Mouse (Mus musculus) cerebellum, postnatal 25 days (tissue): ENCODE measurements around the gene Tshz3.

Experiments
- DNase-seq, 2 experiments: peaks; one replicate each; pipeline ENCODE4 v3.0.0; 2021; ENCODE audit warnings: mixed read lengths in 2 of 2

The Tshz3 gene

DNA sequence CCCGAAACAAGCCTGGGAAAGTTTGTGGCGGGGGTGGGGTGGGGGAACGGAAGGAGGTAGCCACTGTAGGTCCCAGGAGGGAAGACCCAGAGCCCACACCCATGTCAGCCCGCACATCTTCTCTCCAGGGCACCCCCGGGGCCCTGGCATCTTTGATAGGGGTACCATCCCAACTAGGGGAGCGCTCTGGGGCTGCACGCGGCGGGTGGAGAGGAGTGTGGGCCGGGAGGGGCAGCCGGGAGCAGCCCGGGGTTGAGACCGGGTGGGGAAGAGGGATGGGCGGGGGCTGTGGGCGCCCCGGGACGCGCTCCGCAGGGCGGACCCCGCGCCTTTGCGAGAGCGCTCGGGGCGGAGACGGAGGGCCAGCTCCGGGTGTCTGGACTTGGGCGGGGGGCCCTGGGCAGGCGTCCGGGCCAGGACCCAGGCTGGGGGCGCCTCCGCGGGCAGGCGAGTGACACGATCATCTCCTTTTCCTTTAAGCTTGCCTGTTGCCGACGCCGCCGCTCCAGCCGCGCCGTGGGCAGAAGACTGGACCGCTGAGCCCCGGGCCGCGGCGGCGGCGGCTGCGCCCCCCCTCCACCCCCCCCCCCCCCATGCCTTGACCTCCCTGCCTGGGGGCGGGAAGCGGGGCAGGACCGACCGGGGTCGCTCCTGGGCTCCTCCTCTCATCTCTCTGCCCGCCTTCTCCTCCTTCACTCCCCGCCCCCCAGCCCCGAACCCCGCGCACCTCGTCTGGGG is 631 bp upstream of the Tshz3 start:
- DNase-seq, result peak; percentile 73 to 78

DNA sequence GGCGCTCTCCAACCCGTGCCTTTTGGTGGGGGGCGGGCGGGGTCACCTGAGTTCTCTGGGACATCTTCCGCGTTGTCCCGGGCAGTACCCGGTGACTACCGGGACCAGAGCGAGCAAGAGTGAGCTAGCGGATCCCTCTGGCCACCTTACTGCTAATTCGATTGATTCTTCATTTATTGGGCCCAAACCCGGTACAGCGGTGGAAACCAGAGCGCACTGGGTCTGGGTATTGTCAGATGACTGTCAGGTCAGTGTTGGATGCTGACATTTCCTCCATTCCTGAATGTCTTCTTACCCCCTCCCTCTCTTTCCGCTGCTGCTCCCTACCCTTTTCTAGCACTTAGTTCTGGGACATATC is 650 bp downstream of the Tshz3 start:
- DNase-seq, result no peak

DNA sequence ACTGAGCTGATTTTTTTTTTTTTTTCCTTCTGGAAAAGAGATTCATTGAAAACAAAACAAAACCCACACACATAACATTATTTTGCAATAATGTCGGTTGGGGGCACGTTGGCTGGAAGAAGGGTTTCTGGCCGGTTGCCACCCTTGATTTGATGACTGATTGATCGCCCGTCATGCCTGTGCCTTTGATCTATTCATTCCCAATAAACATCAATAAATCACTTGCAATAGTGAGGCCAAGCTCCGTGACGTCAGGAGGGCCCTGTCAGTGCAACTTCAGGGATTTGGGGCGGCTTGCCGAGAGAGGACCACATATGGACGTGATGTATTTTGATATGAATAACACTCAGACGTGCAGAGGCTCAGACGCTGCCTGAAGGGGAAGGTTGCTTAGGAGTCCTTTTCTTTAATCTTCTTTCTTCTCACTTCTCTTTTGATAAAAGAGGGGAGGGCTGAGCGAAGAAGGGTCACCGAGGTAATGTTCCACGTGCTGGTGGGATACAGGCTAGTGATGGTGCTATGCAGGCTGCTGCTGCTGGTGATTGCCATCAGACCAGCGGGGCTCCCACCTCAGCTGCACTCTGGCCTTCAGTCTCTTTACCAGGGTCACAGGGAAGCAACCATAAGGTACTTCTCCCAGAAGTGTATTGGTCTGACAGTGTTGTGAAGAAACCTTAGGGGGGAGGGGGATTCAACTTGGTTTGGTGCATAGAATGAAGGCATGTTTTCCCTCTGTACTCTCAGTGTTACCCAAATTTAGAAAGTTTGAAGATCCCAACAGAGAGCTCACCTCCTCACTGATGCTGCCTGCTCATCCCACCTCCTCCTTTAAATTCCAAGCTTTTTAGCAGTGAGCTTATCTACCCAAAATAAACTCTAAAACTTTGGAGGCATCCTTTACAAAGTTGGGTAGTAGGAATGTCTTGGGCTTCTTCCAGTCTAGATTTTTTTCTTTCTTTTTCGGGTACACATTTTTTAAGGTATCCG is 1.4 kb downstream of the Tshz3 start:
- DNase-seq, result no peak

DNA sequence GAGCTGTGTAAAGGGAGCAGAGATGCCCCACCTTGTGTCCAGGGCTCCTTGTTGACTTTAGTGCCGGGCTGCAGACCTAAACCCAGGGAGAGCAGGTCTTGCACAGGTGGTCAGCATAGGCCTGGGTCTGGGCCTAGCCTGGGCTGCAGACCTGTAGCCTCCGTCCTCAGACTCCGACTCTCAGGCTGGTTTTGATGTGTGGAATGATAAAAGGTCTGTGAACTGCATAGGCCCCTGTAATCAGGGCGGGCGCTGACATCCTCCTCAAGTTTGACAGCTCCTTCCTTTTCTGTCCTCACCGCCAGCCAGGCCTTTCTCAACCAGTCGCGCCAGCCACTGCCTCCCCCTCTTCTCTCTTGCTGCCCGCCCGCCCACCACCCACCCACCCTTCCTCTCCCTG is 8.7 kb downstream of the Tshz3 start:
- no peak for DNase-seq

DNA sequence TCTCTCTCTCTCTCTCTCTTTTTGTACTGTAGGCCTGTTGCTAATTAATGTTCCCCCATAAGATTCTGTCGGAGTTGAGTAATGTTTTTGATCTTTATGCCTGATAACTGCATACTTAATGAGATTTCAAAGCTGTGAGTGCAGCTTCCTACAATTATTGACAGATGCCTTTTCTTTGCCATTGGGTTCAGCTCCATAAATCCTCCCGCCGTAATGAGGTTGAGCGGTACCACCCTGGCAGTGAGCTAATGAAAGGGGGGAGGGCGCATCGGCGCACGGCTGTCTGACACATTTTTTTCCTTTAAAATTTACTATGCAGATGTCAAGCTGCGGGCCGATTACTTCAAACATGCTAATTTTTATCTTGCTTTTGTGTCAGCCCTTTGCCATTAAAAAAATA is 9.3 kb downstream of the Tshz3 start:
- DNase-seq, result no peak

DNA sequence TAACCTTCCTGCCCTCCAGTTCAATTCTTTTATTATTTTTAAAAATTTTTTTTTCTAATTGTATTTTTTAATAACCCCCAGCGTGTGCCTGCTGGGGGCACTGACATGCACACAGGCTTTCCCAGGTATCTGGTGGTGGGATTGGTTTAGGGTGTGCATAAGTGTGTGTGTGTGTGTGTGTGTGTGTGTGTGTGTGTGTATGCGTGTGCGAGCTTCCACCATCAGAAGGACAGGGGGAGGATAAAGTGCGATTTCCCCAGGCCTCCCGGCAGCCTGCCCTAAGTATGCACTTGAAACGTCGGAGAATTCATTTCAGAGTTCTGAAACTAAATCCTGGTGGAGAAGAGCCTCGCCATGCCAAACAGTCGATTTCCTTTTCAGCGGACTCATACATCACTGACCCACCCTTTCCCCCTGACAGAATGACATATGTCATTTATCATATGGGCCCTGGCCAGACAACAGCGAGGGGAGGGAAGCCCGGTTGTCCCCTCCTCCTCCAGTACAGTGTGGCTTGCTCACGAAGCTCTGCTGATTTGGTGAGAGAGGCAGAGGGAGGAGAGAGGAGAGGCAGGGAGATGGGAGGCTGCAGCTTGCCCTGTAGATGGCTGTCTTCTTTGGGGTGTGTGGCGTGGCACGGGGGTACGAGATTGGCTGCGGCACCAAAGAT is 9.9 kb downstream of the Tshz3 start:
- peak in 1 of 2 experiments; percentile 21 for DNase-seq

DNA sequence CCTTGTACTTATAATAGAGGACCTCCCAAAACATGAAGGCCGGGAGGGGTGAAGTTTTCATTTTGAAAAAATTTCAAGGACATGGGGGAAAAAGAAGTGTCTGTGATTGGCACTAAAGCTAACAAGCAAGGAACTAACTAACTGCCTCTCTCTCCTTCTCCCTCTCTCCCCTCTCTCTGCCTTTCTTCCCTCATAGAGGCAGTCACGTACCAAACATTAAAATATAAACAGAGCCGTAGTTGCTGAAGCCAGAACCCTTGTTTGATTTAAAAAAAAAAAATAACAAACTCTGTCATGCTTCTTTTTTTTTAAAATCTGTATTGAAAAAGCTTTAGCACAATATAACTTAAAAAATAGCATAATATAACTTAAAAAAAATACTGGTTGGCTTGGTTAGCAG is 10.9 kb downstream of the Tshz3 start:
- DNase-seq, result no peak

DNA sequence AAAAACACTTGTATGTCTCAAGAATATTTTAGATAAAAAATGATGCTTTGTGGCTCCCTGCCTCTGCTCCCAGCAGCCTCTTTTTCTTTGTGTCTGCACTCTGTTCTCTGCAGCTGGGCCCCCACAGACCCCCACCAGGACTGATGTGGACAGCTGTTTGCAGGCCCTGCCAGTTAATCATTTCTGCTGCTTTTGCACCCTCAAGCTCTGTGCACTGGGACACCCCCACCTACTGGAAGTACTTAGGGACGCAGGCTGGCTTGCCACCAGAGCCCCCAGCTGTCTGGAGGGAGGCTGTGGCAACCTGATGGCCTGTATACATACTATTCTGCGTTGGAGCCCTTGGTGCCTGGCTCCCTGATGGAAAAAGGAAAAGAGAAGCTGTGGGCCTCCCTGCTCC is 11.3 kb downstream of the Tshz3 start:
- DNase-seq, result peak in 1 of 2 experiments; percentile 27

DNA sequence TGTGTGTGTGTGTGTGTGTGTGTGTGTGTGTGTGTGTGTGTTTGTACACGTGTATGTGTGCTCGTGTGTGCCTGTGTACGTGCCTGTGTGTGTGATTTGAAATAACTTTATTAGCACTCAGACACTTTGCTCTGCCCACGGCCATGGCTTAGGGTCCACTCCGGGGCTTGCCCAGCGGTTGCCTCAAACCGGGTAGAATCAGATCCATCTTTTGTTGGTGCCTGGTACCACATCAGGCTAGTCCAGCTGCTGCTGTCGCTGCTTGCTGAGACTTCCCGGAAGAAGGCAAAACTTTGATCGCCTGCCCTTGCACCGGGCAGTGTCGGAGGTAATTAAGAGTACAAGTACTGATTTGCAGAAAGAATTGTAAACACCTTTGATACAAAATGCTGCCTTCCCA is 12.1 kb downstream of the Tshz3 start:
- DNase-seq, result no peak

DNA sequence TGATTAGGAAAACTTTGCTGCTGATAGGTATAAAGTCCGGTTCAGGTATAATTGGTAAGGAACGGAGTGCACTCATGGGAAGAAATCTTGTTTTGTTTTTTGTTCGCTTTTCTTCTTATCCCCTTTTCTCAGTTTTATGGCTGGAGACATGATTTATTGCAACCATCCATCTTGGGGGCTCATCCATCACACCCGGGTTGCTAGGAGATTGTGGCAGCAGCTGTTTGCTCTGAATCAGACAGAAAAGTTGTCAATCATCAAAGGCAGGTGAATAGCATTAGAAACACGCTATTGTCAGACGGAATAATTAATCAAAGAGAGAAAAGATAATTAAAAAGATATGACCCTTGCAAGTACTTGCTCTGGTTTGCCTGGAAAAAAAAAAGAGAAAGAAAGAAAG is 12.5 kb downstream of the Tshz3 start:
- DNase-seq, result no peak

DNA sequence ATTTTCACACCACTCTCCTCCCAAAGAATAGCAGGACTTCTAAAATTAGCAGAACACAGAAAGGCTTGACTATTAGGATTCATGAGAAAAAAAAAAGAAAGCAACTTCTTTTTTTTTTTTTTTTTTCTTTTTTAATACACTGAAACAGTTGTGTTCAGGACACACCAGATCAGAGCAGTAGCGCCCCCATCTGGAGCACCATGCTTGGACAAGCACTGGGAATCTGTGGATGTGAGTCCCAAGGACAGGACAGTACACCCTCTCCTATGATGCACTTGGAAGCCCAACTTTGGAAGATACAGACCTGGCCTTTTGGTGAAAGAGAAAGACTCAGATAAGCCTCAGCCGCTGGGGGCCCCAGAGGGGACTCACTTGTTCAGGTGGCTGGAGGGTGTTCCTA is 13.8 kb downstream of the Tshz3 start:
- peak in 1 of 2 experiments; percentile 66 for DNase-seq

DNA sequence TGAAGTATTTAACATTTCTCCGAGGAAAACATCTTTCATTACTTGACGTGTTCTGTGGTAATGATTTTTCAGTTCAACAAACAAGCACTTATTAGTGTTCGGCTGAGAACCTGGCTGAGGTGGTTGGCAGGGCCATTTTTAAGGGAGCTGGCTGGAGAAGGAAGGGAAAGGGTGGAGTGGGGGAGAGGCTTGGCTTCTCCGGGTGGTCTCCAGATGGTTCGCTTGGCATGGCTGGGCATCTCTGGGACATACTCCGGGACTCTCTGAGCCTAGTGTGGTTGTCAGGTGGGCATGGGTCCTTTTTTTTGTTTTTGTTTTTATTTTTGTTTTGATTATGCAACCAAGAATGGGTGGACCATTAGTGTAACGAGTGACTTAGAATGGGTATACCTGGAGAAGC is 16.4 kb downstream of the Tshz3 start:
- no peak for DNase-seq

DNA sequence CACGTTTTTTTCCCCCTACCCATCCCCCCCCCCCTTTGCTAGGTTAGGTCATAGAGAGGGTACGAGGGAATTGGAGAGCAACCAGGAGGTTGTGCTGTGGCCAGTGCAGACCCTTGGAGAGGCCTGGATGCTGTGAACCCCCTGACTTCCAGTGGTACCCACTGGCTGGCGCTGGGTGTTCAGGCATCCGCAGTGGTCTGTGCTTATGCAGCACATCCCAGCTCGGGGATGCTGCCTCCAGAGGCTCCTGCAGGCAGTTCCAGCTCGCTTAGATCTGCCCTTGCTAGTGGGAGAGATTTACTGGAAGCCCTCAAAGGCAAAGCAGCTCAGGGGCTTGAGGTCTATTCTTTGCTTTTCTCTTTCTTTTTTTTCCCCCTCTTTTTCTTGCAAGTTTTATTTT is 19.3 kb downstream of the Tshz3 start:
- DNase-seq, result no peak

DNA sequence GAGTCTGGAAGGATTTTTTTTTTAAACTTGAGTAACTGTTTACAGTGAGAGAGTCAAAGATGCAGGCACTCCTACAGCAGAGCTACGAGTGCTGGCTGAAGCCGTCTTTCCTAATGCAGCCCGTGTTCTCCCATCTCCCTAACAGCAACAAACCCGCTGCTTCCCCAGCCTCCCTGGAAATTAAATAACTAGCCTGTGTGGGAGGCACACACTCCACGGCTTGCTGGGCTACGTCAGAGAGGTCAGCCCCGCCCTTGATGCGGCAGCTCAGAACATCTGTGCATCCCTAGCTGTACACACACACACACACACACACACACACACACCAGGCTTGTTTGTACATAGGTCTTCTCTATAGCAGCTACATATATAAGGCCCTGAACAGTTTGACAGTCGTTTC is 22.9 kb downstream of the Tshz3 start:
- no peak for DNase-seq

DNA sequence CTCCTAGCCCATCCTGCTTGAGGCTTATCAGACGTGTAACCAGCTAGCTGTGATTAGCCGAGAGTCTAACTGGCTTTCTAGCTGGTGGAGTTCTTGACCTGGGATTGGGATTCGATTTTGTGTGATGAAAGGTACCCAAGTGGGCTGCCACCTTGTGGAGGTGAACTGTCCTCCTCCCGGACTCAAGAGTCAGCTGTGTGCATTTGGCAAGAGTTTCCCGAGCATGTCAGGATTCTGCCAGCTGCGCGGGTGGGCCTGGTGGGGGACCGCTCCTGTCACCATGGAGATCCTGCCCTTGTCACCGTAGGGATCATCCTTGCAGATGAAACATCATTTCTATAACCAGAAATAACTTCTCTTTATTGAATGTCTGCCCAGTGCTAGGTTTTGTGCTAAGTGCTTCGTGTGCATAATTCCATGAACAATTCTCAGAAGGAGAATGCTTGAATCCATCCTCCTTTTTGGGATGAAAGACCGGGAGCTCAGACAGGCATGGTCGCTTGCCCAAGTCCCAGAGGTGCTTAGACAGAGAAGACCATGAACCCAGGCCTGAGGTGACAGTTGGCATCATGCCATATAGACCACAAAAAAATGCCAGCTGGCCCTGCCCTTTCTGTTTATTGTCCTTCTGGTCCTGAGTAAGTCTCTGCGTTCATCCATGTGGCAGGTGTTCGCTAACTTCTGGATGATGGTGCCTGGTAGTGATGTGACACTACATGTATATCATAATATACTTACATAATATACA is 38.6 kb downstream of the Tshz3 start:
- DNase-seq, result peak in 1 of 2 experiments; percentile 33

DNA sequence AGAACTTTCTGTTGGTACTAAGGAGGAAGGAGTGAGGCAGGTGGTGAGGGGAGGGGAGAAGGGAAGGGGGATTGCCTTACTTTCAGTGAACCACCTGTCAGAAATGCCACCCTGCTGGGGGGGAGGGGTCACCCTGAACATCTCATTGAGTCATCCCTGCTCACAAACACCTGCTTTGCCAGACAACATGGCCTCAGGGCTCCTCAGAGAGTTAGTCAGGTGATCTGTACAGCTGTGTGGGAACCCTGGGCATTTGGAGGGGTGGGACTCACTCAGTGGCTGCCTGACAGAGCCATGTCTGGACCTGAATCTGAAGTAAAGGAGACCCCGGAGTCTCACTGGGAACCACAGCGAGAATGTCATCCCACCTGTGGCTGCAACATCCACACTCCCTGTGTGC is 53.6 kb downstream of the Tshz3 start:
- DNase-seq, result no peak

DNA sequence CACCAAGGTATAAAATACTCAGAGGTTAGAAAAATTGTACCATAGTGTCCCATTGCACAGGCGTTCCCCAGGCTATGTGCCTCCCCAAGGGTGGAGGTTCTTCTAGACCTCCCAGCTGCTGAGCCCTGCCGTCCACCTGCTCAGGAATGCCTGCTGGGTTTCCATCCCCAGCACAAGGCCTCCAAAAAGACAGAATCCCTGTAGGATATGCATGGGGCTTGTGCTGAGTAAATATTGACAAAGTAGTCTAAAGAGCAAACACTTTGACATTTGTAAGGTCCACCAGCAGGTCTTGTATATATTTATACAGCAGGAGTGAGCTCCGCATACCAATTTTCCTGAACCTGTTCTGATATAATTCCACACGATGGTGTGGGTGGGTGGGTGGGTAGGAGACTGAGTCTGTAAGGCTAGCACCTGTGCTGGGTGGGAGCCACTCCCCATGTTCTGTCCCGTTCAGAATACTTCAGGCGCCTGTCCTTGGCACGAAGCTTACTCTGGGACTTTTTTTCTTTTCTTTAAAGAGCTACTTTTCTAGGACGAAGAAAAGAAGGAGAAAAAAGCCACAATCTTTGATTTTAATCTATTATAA is 69.7 kb downstream of the Tshz3 start:
- no peak for DNase-seq

DNA sequence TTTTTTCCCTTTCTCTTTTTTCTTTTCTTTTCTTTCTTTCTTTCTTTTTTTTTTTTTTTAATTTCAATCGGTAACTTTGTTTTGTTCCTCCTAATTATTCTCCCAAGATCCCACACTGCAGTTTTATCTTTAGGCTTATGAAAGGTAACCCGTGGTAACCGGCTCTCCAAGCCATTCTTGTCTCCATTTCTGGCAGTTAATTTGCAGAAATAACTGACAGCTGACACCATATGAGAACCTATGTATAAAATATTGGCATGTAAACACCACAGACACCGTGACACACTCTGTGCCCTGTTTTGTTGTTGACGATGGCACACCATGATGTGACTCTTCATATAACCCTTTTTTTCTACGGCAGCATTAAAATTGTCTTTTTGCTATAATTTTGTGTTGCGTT is 75.2 kb downstream of the Tshz3 start:
- DNase-seq, result no peak

DNA sequence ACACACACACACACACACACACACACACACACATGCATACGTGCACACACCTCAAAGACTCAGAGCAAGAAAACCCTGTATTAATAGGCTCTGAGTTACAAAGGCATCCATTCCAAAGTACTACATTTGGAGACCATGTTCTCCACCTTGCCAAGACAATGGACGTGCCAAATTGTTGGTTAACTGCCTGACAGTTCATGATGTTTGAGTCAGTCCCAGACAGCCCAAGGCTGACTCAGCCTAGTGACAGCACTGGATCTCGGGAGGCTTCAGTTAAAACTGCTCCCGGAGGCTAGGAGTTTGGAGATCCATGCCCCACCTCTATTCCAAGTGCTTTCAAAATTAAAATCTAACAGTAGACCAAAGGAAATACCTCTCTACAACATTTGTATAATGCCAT is 79.0 kb downstream of the Tshz3 start:
- DNase-seq, result no peak

DNA sequence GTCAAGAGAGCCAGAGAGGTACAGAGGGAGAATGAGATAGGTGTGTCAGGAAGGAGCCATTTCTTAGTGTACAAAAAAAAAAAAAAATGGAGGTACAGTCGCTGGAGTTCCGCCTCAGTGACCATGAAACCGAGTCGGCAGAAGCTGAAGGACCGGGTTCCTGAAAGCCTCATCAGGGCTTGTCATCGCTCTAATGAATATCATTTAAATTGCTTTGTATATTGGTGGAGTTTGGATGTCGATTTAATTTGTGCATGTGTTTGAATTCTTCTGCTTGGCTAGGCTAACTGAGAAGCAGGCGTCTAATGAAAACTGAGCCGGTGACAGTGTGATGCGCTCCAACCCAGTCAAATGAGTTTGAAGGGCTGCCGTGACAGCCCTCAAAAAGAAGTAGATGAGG is 80.5 kb downstream of the Tshz3 start:
- DNase-seq, result no peak

DNA sequence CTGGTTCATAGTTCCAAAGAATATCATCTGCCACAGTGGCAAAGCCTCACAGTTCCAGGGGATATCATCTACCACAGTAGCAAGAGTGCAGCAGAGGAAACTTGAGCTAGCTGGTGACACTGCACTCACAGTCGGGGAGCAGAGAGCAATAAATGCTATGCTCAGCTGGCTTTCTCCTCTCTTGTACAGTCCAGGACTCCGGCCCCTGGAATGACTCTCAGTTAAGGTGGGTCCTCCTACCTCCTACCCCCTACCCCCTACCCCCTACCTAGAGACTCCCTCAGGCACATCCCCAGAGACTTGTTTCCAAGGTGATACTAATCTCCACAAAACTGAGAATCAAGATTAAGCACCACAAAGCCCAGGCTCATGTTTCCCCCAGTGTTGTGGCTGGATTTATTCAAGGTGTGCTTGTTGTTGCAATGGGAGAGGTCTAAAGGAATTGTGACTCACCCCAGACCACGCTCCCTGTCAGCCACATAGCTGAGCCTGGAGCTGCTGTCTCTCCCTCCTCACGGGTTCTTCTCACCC is 86.4 kb downstream of the Tshz3 start:
- no peak for DNase-seq
